Mouse (Mus musculus) hindlimb bud, embryonic 11.5 days (tissue): Measurements from ENCODE around the gene Psmd14.

Source experiments
- DNase-seq: peaks from one replicate; pipeline ENCODE4 v3.0.0-alpha.2; 2012; ENCODE audit warnings: low read depth, low spot score; ENCODE audit errors: extremely low spot score

Gene Psmd14

GRCm38 (mm10) chr2:61811507-61812421 is 100.3 kb downstream of the Psmd14 start:
- no peak for DNase-seq

- DNase-seq: no peak
Measured at GRCm38 (mm10) chr2:61812536-61812935, 101.0 kb downstream of the Psmd14 start.

- DNase-seq: no peak
Measured at GRCm38 (mm10) chr2:61813106-61813505, 101.6 kb downstream of the Psmd14 start.

GRCm38 (mm10) chr2:61813521-61813920 is 102.0 kb downstream of the Psmd14 start:
- no peak for DNase-seq

DNA sequence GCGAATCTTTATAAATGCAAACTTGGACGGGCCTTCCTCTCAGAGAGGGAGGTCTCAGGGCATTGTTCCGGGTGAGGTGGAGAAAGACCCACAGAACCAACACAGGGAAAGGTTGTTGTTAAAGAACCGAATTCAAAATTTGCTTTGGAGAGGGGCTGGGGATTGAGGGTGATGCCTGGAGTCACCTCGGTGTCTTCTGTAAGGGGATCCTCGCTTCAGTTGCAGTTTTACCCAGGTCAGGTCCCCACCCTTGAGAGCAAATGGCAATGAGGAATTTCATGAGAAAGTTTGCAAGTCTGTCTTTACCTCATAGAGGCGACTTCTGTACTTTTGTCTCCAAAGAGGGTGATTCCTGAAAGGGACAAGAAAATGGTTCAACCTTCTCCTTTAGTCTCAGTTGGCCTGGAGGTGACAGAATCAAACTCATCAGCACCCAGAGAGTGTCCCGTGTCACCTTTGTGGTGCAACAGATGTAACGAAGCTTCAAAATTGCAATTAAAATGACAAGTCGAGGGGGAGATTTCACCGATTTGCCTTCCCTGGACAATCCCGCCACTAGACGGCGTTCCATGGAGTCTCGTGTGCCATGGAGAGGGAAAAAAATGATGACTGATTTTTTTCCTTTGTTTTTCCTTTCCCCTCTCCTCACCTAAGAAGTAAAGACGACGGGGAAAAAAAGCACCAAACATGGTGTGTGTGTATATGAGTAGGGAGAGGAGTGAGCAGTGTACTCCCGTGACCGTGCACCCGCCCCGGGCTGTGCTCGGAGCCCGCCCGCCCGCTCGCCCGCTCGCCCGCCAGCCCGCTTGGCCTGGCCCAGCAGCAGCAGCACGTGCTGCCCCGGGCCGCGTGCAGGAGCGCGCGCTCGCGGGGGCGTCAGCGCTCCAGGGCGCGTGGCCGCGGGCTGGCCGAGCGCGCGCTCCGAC is 103.3 kb downstream of the Psmd14 start:
- no peak for DNase-seq

DNA sequence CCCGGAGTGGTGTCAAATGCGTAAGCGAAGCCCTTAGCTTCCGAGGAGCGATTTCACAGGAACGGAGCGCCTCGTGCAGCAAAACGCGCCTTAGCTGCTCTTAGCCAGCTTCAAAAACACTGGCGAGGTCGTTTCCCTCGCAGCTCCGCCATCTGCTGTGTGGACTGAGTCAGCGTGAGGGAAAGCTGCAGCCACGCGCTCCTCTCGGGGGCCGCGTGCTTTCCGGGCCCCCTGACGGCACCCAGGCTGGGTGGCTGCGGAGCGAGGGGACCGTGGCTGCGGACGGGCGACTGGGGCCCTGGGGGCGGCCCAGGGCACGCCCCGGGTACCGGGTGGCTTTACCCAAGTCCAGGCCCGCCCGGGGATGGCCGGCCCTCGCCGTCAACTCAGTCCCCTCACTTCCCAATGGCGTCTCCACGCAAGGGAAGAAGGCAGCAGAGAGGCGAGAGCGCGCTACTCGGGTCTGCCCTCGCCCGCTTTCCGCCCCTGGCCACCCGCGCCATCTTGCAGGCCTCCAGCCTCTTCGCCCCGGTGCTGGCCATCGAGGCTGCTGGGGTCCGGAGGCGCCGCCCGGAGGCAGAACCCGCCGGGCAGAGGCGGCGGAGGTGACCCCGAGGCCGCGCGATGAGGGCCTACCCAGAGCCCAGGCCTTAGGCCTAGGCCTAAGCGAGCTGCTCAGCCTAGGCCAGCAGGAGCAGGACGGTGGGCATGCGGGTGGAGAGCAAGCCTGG is 104.3 kb downstream of the Psmd14 start:
- no peak for DNase-seq

GRCm38 (mm10) chr2:61818197-61818596 is 106.7 kb downstream of the Psmd14 start:
- no peak for DNase-seq

- no peak for DNase-seq
Measured at GRCm38 (mm10) chr2:61820203-61820602, 108.7 kb downstream of the Psmd14 start.

- DNase-seq: no peak
Measured at GRCm38 (mm10) chr2:61823426-61824140, 112.1 kb downstream of the Psmd14 start.

DNA sequence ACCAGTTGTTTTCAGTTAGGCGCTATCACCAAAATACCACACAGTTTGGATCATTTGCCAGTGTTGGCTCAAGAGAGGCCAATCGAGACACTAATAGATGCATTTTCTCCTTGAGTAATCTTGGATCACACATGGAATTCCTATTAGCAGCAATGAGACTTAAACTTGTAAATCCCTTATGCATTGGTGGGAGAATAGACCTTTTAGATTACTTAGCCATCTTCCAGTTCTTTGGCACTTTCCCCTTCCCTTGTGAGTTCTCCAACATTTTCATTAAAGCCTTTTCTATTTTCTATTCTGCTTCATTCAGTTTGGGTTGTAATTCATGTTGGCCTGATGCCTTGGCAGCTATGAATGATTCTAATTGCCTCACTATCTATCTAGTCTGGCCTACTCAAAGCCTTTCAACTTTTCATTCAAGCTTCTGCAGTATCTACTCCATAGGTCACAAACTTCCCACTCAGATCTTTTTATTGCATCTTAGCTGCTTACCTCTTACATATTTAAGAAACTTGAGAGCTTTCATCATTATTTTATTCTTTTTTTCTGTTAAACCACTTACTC is 125.8 kb downstream of the Psmd14 start:
- DNase-seq: no peak
